Mouse (Mus musculus) kidney, adult 2 months (tissue): Measurements from ENCODE around the gene Fzd5. TPM values are rescaled to one million over a fixed set of nuclear protein-coding genes. Genes with fewer than 3 reads are reported as not detected.

Experiments
- DNase-seq: peaks from one replicate; pipeline ENCODE4 v3.0.0; 2021
- H3K27ac ChIP-seq: fragments of 200-500 bp; 2 replicates; pipeline ENCODE4 v1.5.1; 2012; ENCODE audit warnings: low read depth, low read length, control low read depth, inconsistent platforms; ENCODE audit not compliant: insufficient read depth
- H3K27me3 ChIP-seq: fragments of 200-500 bp; replicated peaks from 2 replicates; pipeline ENCODE4 v1.6.1; 2012; ENCODE audit warnings: mild to moderate bottlenecking, moderate library complexity, low read length, inconsistent platforms; ENCODE audit not compliant: control insufficient read depth, insufficient read depth
- H3K36me3 ChIP-seq: fragments of 200-500 bp; 2 replicates; pipeline ENCODE4 v1.6.1; 2012; ENCODE audit warnings: mild to moderate bottlenecking, moderate library complexity, low read length, inconsistent platforms; ENCODE audit not compliant: control insufficient read depth, insufficient read depth
- H3K4me1 ChIP-seq: fragments of 200-500 bp; 2 replicates; pipeline ENCODE4 v1.6.1; 2011; ENCODE audit warnings: low read length; ENCODE audit not compliant: control insufficient read depth, insufficient read depth
- H3K4me3 ChIP-seq: fragments of 200-500 bp; 2 replicates; pipeline ENCODE4 v1.5.1; 2011; ENCODE audit warnings: mild to moderate bottlenecking, low read depth, low read length, control low read depth; ENCODE audit not compliant: insufficient read depth
- CTCF ChIP-seq: fragments of 200-500 bp; conservative IDR thresholded peaks from 2 replicates; pipeline ENCODE4 v1.5.1; 2011; ENCODE audit warnings: low read depth, mild to moderate bottlenecking, control low read depth, low read length, moderate library complexity, mixed read lengths; ENCODE audit not compliant: insufficient read depth, insufficient read length
- POLR2A ChIP-seq: fragments of 200-500 bp; IDR thresholded peaks from one replicate; pipeline ENCODE4 v1.6.1; 2011; ENCODE audit warnings: low read depth, low read length, control low read depth
- WGBS: fragments of 180-500 bp; shearing (Covaris S2); methylation state at CpG from one replicate; pipeline ENCODE4 v1.1.7; 2018; 5-methylcytosine and 5-hydroxymethylcytosine counted together
- polyA plus RNA-seq: library from polyadenylated mRNA; depleted of rRNA; stranded (reverse); fragments of >200 nt; gene quantifications from 2 replicates; pipeline ENCODE4 v1.2.3, GENCODE M21; 2012

The Fzd5 gene
- polyA plus RNA-seq, 1 experiment: 9.7 TPM

GRCm38 (mm10) chr1:64757254-64757653 lies 19.7 kb upstream of the Fzd5 start:
- no peaks in the 10 kb centered on the region; the same call in 1 of the 2 replicates for H3K4me1 ChIP-seq
- H3K27ac ChIP-seq: no peak overlapping the region
- 48% methylated on average over 2 of the region's 2 CpGs for WGBS
- peak; percentile 54 for DNase-seq
- H3K4me3 ChIP-seq: no peak overlapping the region
- H3K36me3 ChIP-seq: no peaks in the 10 kb centered on the region
- H3K27me3 ChIP-seq: no peaks in the 10 kb centered on the region
- TF ChIP-seq CTCF: no peak
- no peak for TF ChIP-seq POLR2A

- H3K27ac ChIP-seq: no peak overlapping the region
- H3K4me1 ChIP-seq: no peaks in the 10 kb centered on the region; the same call in 1 of the 2 replicates
- no peaks in the 10 kb centered on the region for H3K27me3 ChIP-seq
- 46% methylated on average over 10 of the region's 10 CpGs for WGBS
- no peak for TF ChIP-seq POLR2A
- TF ChIP-seq CTCF: no peak
- H3K36me3 ChIP-seq: no peaks in the 10 kb centered on the region
- DNase-seq: peak; percentile 14
- no peak overlapping the region for H3K4me3 ChIP-seq
Measured at GRCm38 (mm10) chr1:64756640-64757030, 19.1 kb upstream of the Fzd5 start.

GRCm38 (mm10) chr1:64755971-64756639 lies 18.6 kb upstream of the Fzd5 start:
- DNase-seq: peak; percentile 52
- WGBS: 61% methylated on average over 7 of the region's 7 CpGs

GRCm38 (mm10) chr1:64754658-64755057 lies 17.1 kb upstream of the Fzd5 start:
- no peaks in the 10 kb centered on the region; the same call in 1 of the 2 replicates for H3K4me1 ChIP-seq
- H3K4me3 ChIP-seq: no peak overlapping the region
- no peak for TF ChIP-seq CTCF
- no peak for TF ChIP-seq POLR2A
- 81% methylated on average over 5 of the region's 5 CpGs for WGBS
- H3K27me3 ChIP-seq: no peaks in the 10 kb centered on the region
- peak; percentile 56 for DNase-seq
- no peaks in the 10 kb centered on the region for H3K36me3 ChIP-seq
- H3K27ac ChIP-seq: no peak overlapping the region

More at GRCm38 (mm10) chr1:64755971-64756639, 18.6 kb upstream of the Fzd5 start:
- TF ChIP-seq CTCF (no peak), POLR2A (no peak)
- Histone ChIP-seq H3K36me3 (no peaks in the 10 kb centered on the region), H3K27me3 (no peaks in the 10 kb centered on the region), H3K4me3 (no peak overlapping the region), H3K4me1 (no peaks in the 10 kb centered on the region; the same call in 1 of the 2 replicates), H3K27ac (no peak overlapping the region)

GRCm38 (mm10) chr1:64753668-64754067 lies 16.1 kb upstream of the Fzd5 start:
- Histone ChIP-seq H3K4me3 (no peak overlapping the region), H3K4me1 (no peaks in the 10 kb centered on the region; the same call in 1 of the 2 replicates), H3K36me3 (no peaks in the 10 kb centered on the region), H3K27me3 (no peaks in the 10 kb centered on the region), H3K27ac (no peak overlapping the region)
- no peak for TF ChIP-seq CTCF
- no peak for TF ChIP-seq POLR2A
- WGBS: 77% methylated on average over 7 of the region's 7 CpGs
- DNase-seq: peak; percentile 39

- Histone ChIP-seq H3K36me3 (no peaks in the 10 kb centered on the region), H3K27me3 (no peaks in the 10 kb centered on the region), H3K4me3 (no peak overlapping the region), H3K4me1 (no peaks in the 10 kb centered on the region; the same call in 1 of the 2 replicates), H3K27ac (no peak overlapping the region)
- no peak for TF ChIP-seq POLR2A
- TF ChIP-seq CTCF: no peak
- 91% methylated on average over 8 of the region's 8 CpGs for WGBS
- peak; percentile 18 for DNase-seq
Measured at GRCm38 (mm10) chr1:64753109-64753508, 15.6 kb upstream of the Fzd5 start.

GRCm38 (mm10) chr1:64744616-64745015 lies 7.1 kb upstream of the Fzd5 start:
- Histone ChIP-seq H3K27ac (no peak overlapping the region), H3K4me1 (peaks cover 4% of the 10 kb centered on the region; the same call in 1 of the 2 replicates), H3K27me3 (no peaks in the 10 kb centered on the region), H3K4me3 (no peak overlapping the region), H3K36me3 (no peaks in the 10 kb centered on the region)
- TF ChIP-seq POLR2A (no peak), CTCF (no peak)
- DNase-seq: no peak
